Mouse (Mus musculus): ENCODE results near the gene Cela1. TPM values are rescaled to one million over a fixed set of nuclear protein-coding genes. Genes with fewer than 3 reads are reported as not detected.
A peak's percentile ranks its signal among the peaks of the same experiment; 100 is the strongest.

Gene Cela1
- polyA plus RNA-seq, 1 experiment from 2014 or later = 2.1 TPM

DNA sequence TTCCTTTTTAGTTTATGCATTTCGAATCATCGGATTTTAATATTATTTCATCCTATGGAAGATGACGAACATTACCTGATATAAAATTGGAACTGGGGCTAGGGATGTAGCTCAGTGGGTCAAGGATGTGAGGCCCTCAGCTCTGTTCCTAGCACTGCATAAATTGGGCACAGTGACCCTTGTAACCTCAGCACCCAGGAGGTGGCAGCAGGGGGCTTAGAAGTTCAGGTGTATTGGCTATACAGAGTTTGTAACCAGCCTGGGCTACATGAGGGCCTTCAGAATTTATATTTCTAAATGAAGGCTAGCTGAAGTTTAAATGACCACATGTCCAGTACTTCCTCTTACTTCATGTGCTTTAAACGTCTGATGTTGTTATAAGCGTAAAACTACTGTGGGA lies 33.7 kb upstream of the Cela1 start:
- Histone ChIP-seq H3K4me3 (no peak overlapping the region), H3K9me3 (no peaks in the 10 kb centered on the region), H3K27me3 (peaks cover 10% of the 10 kb centered on the region; the same call in 1 of the 2 replicates), H3K4me2 (replicated peaks) (no peak overlapping the region), H3K4me1 (no peaks in the 10 kb centered on the region; the same call in 1 of the 2 replicates), H3K9ac (no peak overlapping the region), H3K27ac (no peak overlapping the region), H3K36me3 (no peaks in the 10 kb centered on the region)
- ATAC-seq (ENCODE audit: low FRiP score, low read depth) = no peak
- WGBS = 72% methylated on average over 5 of the region's 5 CpGs

DNA sequence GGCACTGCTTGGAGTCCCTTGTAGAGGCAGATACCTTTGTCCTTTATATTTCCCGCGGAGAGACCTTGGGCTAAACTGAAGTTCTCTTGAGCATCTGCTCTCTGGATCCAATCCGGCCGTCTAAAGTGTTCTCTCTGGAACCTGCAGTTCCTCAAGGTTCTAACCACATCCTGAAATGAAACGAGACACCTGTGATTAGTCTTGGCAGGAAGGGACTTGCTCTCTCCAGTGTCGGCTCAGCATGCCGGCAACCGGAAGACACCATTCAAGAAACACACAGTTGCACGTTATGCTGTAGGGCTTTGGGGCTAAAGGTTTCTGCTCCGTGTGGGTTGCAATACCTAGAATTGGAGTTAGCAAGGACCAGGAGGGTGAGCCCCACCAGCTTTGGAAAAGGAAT lies 32.3 kb upstream of the Cela1 start:
- H3K9me3 ChIP-seq = no peaks in the 10 kb centered on the region
- no peak overlapping the region for H3K4me2 ChIP-seq (replicated peaks)
- H3K4me1 ChIP-seq = no peaks in the 10 kb centered on the region; the same call in 1 of the 2 replicates
- 75% methylated on average over 10 of the region's 10 CpGs for WGBS
- no peak overlapping the region for H3K9ac ChIP-seq
- H3K36me3 ChIP-seq = no peaks in the 10 kb centered on the region
- H3K27me3 ChIP-seq = peaks cover 5% of the 10 kb centered on the region; the same call in 1 of the 2 replicates
- no peak overlapping the region for H3K4me3 ChIP-seq
- no peak for ATAC-seq (ENCODE audit: low FRiP score, low read depth)
- H3K27ac ChIP-seq = no peak overlapping the region

DNA sequence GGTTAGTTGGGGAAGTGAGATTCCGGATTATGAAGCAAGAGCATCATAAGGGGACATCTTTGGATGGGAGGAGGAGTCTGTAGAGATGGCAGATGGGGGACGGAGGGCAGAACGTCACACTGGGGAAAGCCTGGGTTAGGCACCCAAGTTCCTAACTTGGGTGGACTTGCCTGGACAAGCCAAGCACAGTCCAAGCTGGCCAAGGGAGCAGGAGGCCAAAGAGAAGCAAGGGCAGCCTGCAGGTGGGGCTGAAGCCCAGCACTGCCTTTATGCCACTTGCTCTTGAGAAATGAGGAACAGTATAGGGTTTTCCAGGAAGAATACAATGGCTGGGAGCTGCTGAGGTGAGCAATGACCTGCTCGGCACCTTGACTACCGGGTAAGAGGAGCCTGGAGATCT lies 31.5 kb upstream of the Cela1 start:
- H3K36me3 ChIP-seq = no peaks in the 10 kb centered on the region
- ATAC-seq (ENCODE audit: low FRiP score, low read depth) = no peak
- no peak overlapping the region for H3K4me2 ChIP-seq (replicated peaks)
- no peak overlapping the region for H3K9ac ChIP-seq
- no peaks in the 10 kb centered on the region; the same call in 1 of the 2 replicates for H3K4me1 ChIP-seq
- no peak overlapping the region for H3K27ac ChIP-seq
- WGBS = 92% methylated on average over 5 of the region's 5 CpGs
- peaks cover 5% of the 10 kb centered on the region; the same call in 1 of the 2 replicates for H3K27me3 ChIP-seq
- H3K4me3 ChIP-seq = no peak overlapping the region
- no peaks in the 10 kb centered on the region for H3K9me3 ChIP-seq

DNA sequence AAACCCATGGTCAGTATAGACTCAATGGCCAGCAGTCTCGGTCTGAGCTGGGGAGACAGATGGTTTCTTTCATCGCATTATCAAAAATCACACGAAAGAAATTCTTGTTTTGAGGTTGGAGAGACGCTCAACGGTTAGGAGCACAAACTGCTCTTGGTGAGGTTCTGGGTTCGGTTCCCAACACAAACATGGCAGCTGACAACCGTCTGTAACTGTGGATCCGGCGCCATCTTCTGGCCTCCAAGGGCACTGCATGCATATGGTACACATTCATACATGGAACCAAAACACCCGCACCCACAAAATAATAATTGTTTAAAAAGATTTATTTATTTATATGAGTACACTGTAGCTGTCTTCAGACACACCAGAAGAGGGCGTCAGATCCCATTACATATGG lies 30.9 kb upstream of the Cela1 start:
- no peaks in the 10 kb centered on the region for H3K36me3 ChIP-seq
- no peak overlapping the region for H3K9ac ChIP-seq
- H3K4me3 ChIP-seq = no peak overlapping the region
- WGBS = 80% methylated on average over 11 of the region's 11 CpGs
- no peak overlapping the region for H3K27ac ChIP-seq
- H3K9me3 ChIP-seq = no peaks in the 10 kb centered on the region
- no peaks in the 10 kb centered on the region; the same call in 1 of the 2 replicates for H3K4me1 ChIP-seq
- peaks cover 5% of the 10 kb centered on the region; the same call in 1 of the 2 replicates for H3K27me3 ChIP-seq
- no peak overlapping the region for H3K4me2 ChIP-seq (replicated peaks)
- no peak for ATAC-seq (ENCODE audit: low FRiP score, low read depth)

DNA sequence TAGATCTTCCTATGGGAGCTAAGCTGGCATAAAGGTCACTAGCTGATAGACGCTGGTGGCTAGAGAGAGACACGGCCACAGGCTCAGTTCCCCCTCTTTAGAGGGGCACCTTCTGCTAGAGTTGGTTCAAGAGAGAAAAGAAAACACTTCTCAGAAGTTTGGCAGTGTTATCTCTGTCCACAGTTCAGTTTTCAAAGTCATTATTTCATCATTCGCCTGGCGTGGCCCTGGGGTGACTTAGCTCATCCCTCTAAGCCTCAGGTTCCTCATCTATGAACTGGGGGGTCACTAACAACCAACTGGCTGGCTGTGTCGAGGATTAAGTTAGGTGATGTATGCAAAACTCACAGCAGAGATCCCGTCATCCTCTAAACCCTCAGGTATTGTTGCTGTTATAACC lies 30.2 kb upstream of the Cela1 start:
- H3K4me1 ChIP-seq = no peaks in the 10 kb centered on the region; the same call in 1 of the 2 replicates
- no peak overlapping the region for H3K4me3 ChIP-seq
- no peaks in the 10 kb centered on the region for H3K36me3 ChIP-seq
- ATAC-seq (ENCODE audit: low FRiP score, low read depth) = no peak
- H3K4me2 ChIP-seq (replicated peaks) = no peak overlapping the region
- H3K27ac ChIP-seq = no peak overlapping the region
- no peak overlapping the region for H3K9ac ChIP-seq
- peaks cover 5% of the 10 kb centered on the region; the same call in 1 of the 2 replicates for H3K27me3 ChIP-seq
- WGBS = 76% methylated on average over 6 of the region's 6 CpGs
- H3K9me3 ChIP-seq = no peaks in the 10 kb centered on the region

DNA sequence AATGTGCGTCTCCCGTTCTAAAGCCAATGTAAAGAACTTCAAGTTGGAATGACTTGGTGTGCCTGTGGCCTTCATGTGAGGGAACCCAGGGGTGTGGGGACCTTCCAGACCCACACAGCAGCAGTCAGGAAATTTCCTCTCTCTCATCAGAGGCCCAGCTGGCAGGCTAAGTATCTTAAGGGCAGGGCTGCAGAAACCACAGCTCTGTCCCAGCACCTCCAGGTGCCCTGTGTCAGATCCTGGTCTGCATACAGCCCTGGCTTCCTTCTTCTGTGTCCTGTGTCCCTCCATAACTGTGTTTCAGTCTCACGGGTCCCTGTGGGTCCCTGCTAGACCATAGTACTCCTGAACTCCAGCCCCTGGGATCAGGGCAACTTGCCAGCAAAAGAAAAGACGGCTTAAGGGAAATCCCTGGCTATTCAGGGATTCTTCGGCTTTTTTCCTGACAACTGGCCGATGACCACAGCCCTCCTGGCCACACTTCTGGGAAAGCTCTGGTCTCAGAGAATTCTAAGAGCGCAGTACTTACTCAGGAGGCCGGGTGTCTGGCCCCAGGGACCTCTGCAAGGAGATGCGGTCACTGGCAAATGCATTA lies 27.8 kb upstream of the Cela1 start:
- H3K4me2 ChIP-seq (replicated peaks) = no peak overlapping the region
- no peaks in the 10 kb centered on the region; the same call in 1 of the 2 replicates for H3K4me1 ChIP-seq
- H3K9me3 ChIP-seq = no peaks in the 10 kb centered on the region
- no peaks in the 10 kb centered on the region for H3K27me3 ChIP-seq
- no peak overlapping the region for H3K27ac ChIP-seq
- no peaks in the 10 kb centered on the region for H3K36me3 ChIP-seq
- ATAC-seq (ENCODE audit: low FRiP score, low read depth) = no peak
- no peak overlapping the region for H3K9ac ChIP-seq
- no peak overlapping the region for H3K4me3 ChIP-seq
- WGBS = 78% methylated on average over 9 of the region's 9 CpGs

DNA sequence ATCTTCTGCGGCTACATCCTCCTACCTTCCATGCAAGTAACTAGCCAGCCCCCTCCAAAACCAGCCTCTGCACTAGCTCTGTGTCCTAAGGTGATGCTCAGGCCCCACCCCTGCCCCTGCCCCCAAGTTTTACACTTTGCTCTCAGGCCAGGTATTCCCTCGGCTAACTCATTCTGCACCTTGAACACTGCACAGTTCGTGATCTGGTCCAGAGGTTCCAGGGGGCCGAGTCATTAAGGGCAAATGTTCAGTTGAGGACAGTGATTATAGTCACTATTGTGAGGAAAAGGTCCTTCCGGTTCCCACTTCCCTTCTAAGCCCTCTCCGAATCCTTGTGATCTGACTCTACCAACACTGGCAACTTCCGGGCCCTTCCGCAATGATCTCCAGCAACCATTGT lies 26.7 kb upstream of the Cela1 start:
- WGBS = 85% methylated on average over 8 of the region's 8 CpGs
- Histone ChIP-seq H3K27me3 (no peaks in the 10 kb centered on the region), H3K4me3 (no peak overlapping the region), H3K9me3 (no peaks in the 10 kb centered on the region), H3K27ac (no peak overlapping the region), H3K4me1 (no peaks in the 10 kb centered on the region), H3K36me3 (no peaks in the 10 kb centered on the region), H3K4me2 (replicated peaks) (no peak overlapping the region), H3K9ac (no peak overlapping the region)
- ATAC-seq (ENCODE audit: low FRiP score, low read depth) = no peak

DNA sequence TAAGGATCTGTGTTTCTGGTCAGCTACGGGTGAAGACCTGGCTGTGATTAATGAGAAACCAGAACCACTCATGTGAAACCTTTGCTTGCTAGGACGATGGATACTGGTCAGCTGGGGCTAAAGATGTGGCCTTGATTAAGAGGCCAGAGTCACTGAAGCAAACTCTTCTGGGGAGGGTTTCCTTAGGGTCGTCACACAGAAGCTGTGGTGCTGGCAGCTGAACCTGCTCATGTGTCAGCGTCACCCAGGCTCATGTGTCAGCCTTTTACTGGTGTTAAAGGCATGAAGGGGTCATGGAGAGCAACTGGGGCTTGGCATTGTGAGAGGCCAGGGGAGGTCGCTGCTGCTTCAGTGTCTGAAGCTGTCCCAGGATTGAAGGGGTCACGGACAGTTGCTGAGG lies 23.1 kb upstream of the Cela1 start:
- no peak for ATAC-seq (ENCODE audit: low FRiP score, low read depth)
- Histone ChIP-seq H3K27me3 (no peaks in the 10 kb centered on the region), H3K9ac (no peak overlapping the region)

DNA sequence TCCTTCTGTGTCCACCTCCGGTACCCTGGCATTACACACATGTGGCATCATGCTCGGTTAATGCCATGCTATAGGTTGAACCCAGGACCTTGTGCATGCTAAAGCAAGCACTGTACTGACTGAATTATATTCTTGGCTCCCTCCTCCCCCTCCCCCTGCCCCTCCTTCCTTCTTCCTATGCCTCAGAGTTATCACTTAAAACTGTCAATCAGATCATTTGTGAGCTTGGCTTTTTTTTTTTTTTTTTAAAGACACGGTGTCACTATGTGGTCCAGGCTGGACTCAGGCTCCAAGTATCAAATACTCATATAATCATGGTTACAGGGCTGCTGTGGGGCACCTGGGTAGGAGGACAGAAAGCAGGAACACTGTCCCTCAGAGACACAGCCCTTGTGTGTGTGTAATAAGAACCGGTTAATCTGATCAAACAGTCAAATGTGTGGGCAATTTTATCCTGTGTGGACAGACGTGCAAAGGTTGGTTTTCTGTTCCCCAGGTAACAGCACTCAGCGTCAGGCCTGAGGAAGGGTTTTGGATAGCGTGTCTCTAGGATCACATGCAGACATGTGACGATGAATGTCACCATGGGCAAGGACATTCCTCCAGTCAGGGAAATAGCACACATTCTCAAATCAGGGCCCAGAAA lies 20.8 kb upstream of the Cela1 start:
- Histone ChIP-seq H3K4me1 (peaks cover 8% of the 10 kb centered on the region), H3K27me3 (peaks cover 14% of the 10 kb centered on the region), H3K4me3 (no peak overlapping the region), H3K9me3 (no peaks in the 10 kb centered on the region), H3K36me3 (no peaks in the 10 kb centered on the region), H3K27ac (no peak overlapping the region), H3K4me2 (replicated peaks) (no peak overlapping the region), H3K9ac (no peak overlapping the region)
- no peak for ATAC-seq (ENCODE audit: low FRiP score, low read depth)
- WGBS = 78% methylated on average over 8 of the region's 8 CpGs

More for the DNA sequence above, 23.1 kb upstream of the Cela1 start:
- no peak overlapping the region for H3K4me2 ChIP-seq (replicated peaks)
- 52% methylated on average over 6 of the region's 6 CpGs for WGBS
- H3K27ac ChIP-seq = no peak overlapping the region
- H3K4me3 ChIP-seq = no peak overlapping the region
- H3K36me3 ChIP-seq = no peaks in the 10 kb centered on the region
- no peaks in the 10 kb centered on the region for H3K4me1 ChIP-seq
- H3K9me3 ChIP-seq = no peaks in the 10 kb centered on the region

DNA sequence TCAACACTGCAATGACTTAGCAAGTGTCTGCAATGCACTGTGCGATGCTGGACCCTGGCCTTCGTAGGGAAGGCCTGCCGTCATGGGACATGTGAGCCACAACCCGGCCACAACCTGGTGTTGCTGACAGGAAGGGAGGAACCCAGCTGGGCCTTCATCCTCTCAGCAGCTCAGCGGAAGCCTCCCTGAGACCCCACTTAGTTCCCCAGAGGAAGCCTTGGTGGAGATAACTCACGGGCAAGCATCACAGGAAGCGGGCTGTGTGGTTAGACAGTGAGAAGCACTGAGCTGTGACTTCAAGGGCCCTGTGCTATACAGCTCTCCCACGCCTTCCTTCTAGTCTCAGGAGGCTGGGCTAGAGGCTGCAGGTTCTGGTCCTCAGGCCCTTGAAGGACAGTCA lies 18.5 kb upstream of the Cela1 start:
- Histone ChIP-seq H3K36me3 (no peaks in the 10 kb centered on the region), H3K9ac (no peak overlapping the region), H3K27me3 (peaks cover 25% of the 10 kb centered on the region), H3K27ac (no peak overlapping the region), H3K4me3 (no peak overlapping the region), H3K4me2 (replicated peaks) (no peak overlapping the region), H3K9me3 (no peaks in the 10 kb centered on the region), H3K4me1 (peaks cover 10% of the 10 kb centered on the region)
- ATAC-seq (ENCODE audit: low FRiP score, low read depth) = no peak
- WGBS = 77% methylated on average over 8 of the region's 8 CpGs

DNA sequence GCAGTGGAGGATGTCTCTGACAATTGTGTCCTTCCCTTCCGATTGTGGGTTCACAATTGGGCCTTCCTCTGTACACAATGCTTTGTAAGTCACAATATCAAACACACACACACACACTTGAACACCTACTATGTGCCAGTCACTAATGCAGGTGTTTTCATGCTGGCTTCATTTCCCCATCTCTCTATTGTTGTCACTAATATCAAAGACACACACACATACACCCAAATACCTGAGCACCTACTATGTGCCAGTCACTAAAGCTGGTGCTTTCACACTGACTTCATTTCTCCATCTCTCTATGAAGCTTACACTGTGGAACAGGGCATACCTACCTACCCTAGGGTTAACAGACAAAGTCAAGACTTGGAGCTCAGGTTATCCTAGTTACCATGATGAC lies 17.7 kb upstream of the Cela1 start:
- Histone ChIP-seq H3K9me3 (no peaks in the 10 kb centered on the region), H3K4me1 (peaks cover 10% of the 10 kb centered on the region), H3K36me3 (no peaks in the 10 kb centered on the region), H3K9ac (no peak overlapping the region), H3K27me3 (peaks cover 25% of the 10 kb centered on the region), H3K4me2 (replicated peaks) (no peak overlapping the region), H3K27ac (no peak overlapping the region), H3K4me3 (no peak overlapping the region)
- WGBS = 86% methylated on average over 1 of the region's 1 CpGs
- ATAC-seq (ENCODE audit: low FRiP score, low read depth) = no peak

DNA sequence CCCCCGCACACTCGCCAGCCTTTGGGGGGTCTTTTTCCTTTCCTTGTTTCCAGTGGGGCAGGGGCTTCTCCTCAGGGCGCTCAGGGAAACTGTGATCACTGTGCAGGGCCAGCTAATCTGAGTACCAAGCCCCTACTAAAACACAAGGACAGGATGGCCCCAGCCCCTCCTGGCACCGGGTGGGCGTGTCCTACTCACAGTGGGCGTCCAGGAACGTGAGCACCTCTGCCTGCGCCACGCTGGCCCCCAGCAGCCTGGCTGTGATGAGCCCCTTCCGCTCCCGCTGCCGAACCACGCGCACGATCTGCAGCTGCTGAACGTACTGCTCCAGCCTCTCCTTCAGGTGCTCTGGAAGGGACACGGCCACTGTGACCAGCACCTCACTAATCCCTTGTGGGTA lies 16.2 kb upstream of the Cela1 start:
- no peaks in the 10 kb centered on the region for H3K36me3 ChIP-seq
- WGBS = 4% methylated on average over 17 of the region's 17 CpGs
- ATAC-seq (ENCODE audit: low FRiP score, low read depth) = no peak
- H3K4me2 ChIP-seq (replicated peaks) = peak overlapping the region; percentile 58
- no peaks in the 10 kb centered on the region for H3K9me3 ChIP-seq
- peak overlapping the region; percentile 31; the same call in 1 of the 2 replicates for H3K9ac ChIP-seq
- peaks cover 10% of the 10 kb centered on the region for H3K4me1 ChIP-seq
- H3K4me3 ChIP-seq = peak overlapping the region; percentile 22
- no peak overlapping the region for H3K27ac ChIP-seq
- H3K27me3 ChIP-seq = peaks cover 25% of the 10 kb centered on the region

DNA sequence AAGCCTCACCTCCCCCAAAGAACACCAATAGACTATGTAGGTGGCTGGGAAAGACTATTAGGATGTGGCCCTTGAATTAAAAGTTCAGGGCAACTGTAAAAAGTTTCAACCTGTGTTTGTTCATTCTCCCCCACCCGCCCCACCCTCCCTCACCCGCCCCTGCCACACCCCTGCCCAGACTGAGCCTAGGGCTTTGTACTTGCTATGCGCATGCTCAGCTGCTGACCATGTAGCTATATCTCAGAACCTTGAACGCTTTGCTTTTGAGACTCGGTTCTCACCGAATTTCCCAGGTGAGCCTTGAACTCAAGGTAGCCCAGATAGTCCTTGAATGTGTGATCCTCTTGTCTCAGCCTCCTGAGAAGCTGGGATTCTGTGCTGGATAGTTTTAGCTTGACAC lies 14.1 kb upstream of the Cela1 start:
- Histone ChIP-seq H3K9ac (no peak overlapping the region), H3K27ac (no peak overlapping the region), H3K4me1 (peaks cover 10% of the 10 kb centered on the region), H3K9me3 (no peaks in the 10 kb centered on the region), H3K4me2 (replicated peaks) (no peak overlapping the region), H3K4me3 (no peak overlapping the region), H3K27me3 (peaks cover 25% of the 10 kb centered on the region), H3K36me3 (no peaks in the 10 kb centered on the region)
- 68% methylated on average over 6 of the region's 6 CpGs for WGBS
- ATAC-seq (ENCODE audit: low FRiP score, low read depth) = no peak
